Mouse (Mus musculus): ENCODE measurements around the gene Trp53i13.

- TF ChIP-seq CTCF (IDR thresholded peaks at IDR 0.05; ENCODE audit: low read depth, low read length) (no peak), POLR2A (IDR thresholded peaks at IDR 0.05; ENCODE audit: extremely low read depth, insufficient read depth, low read length) (no peak)
Observed at GRCm38 (mm10) chr11:77499354-77499753, 16.4 kb downstream of the Trp53i13 start.
